In the genomic region with DNA sequence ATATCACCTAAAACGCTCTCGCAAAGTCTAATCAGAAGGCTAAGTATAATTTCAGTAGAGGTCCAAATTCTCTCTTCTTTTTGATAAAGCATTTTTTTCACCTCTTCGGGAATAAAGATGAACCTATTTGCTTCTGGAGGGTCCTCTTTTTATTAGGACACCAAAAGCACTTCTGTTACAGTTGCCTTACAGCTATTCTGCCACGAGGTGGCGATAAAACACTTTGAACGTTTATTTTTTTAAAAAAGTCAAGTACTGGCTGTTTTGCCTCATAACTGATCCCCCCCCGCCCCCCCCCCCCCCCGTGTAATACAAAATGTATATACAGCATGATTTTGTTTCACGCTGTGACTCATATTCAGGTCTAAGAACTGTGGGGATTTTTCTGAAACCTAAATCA, we compare ENCODE assay signal across 11 mouse cellular contexts. TPM values are rescaled to one million over a fixed set of nuclear protein-coding genes. Genes with fewer than 3 reads are reported as not detected.
DNase-seq lines count a peak whose midpoint lies in the region; ATAC-seq and TF ChIP-seq lines count a peak whose summit lies in the region.
"Had no signal": no experiment of that assay in that cellular context is flagged by ENCODE, and none has a peak within 500 bp of the region (broad histone marks: within the 10 kb centered on the region; RNA-seq: fewer than 3 reads in every experiment).

No protein-coding gene starts in this region.

- no peaks in the 10 kb centered on the region for H3K36me3 ChIP-seq in heart, postnatal 0 days (replicated peaks; ENCODE audit: control insufficient read depth, insufficient read depth, low read length)
- no peaks in the 10 kb centered on the region for H3K36me3 ChIP-seq in heart, embryonic 11.5 days (ENCODE audit: control insufficient read depth, insufficient read depth, low read length)
- H3K36me3 ChIP-seq in midbrain, embryonic 14.5 days (ENCODE audit: control insufficient read depth, insufficient read depth, low read length): no peaks in the 10 kb centered on the region
- no peaks in the 10 kb centered on the region for H3K36me3 ChIP-seq in midbrain, embryonic 15.5 days (replicated peaks)
- H3K36me3 ChIP-seq in hindbrain, postnatal 0 days (ENCODE audit: insufficient read depth, low read length): no peaks in the 10 kb centered on the region
- H3K36me3 ChIP-seq in midbrain, postnatal 0 days (ENCODE audit: insufficient read depth, low read length): no peaks in the 10 kb centered on the region
- H3K36me3 ChIP-seq: embryonic facial prominence, embryonic 12.5 days; heart, embryonic 15.5 days; neural tube, embryonic 13.5 days had no signal

- TF ChIP-seq EP300 in heart, postnatal 0 days (IDR thresholded peaks at IDR 0.05; ENCODE audit: low read depth): no peak

- H3K27me3 ChIP-seq in heart, postnatal 0 days (ENCODE audit: control insufficient read depth, insufficient read depth, low read length): no peaks in the 10 kb centered on the region
- no peaks in the 10 kb centered on the region for H3K27me3 ChIP-seq in heart, embryonic 11.5 days (ENCODE audit: control insufficient read depth, insufficient read depth, low read length)
- no peaks in the 10 kb centered on the region for H3K27me3 ChIP-seq in midbrain, embryonic 14.5 days (ENCODE audit: control insufficient read depth, insufficient read depth, low read length)
- H3K27me3 ChIP-seq in midbrain, embryonic 15.5 days (replicated peaks): no peaks in the 10 kb centered on the region
- no peaks in the 10 kb centered on the region for H3K27me3 ChIP-seq in hindbrain, postnatal 0 days (ENCODE audit: insufficient read depth, low read length)
- H3K27me3 ChIP-seq in midbrain, postnatal 0 days (ENCODE audit: insufficient read depth, low read length): no peaks in the 10 kb centered on the region
- H3K27me3 ChIP-seq: heart, embryonic 15.5 days; neural tube, embryonic 13.5 days had no signal

- WGBS in heart, postnatal 0 days: 7% methylated on average over 9 of the region's 9 CpGs
- 9% methylated on average over 9 of the region's 9 CpGs for WGBS in heart, embryonic 11.5 days (ENCODE audit: insufficient replicate concordance)
- 10% methylated on average over 9 of the region's 9 CpGs for WGBS in midbrain, embryonic 14.5 days
- WGBS in midbrain, embryonic 15.5 days: 9% methylated on average over 9 of the region's 9 CpGs
- 8% methylated on average over 9 of the region's 9 CpGs for WGBS in hindbrain, postnatal 0 days
- WGBS in midbrain, postnatal 0 days: 12% methylated on average over 9 of the region's 9 CpGs

- ATAC-seq in heart, postnatal 0 days (ENCODE audit: insufficient read depth, low read depth): no peak
- ATAC-seq in heart, embryonic 11.5 days (replicated peaks; ENCODE audit: insufficient number of reproducible peaks, low FRiP score, low TSS enrichment): no peak
- ATAC-seq in midbrain, embryonic 14.5 days (ENCODE audit: low FRiP score, low TSS enrichment): no peak
- no peak for ATAC-seq in midbrain, embryonic 15.5 days (replicated peaks)
- no peak for ATAC-seq in hindbrain, postnatal 0 days
- no peak for ATAC-seq in midbrain, postnatal 0 days (ENCODE audit: low FRiP score)

- no peak overlapping the region for H3K4me2 ChIP-seq in heart, postnatal 0 days (ENCODE audit: low read depth, low read length)
- H3K4me2 ChIP-seq in heart, embryonic 11.5 days: no peak overlapping the region
- no peak overlapping the region for H3K4me2 ChIP-seq in midbrain, embryonic 14.5 days (ENCODE audit: low read length)
- H3K4me2 ChIP-seq in midbrain, embryonic 15.5 days: no peak overlapping the region
- no peak overlapping the region for H3K4me2 ChIP-seq in hindbrain, postnatal 0 days (ENCODE audit: low read depth, low read length)
- no peak overlapping the region for H3K4me2 ChIP-seq in midbrain, postnatal 0 days (ENCODE audit: low read depth, low read length, poor library complexity, severe bottlenecking)
- H3K4me2 ChIP-seq: embryonic facial prominence, embryonic 12.5 days; heart, embryonic 15.5 days; neural tube, embryonic 13.5 days had no signal

- DNase-seq in heart, postnatal 0 days (ENCODE audit: low spot score): no peak
- DNase-seq in midbrain, embryonic 14.5 days: peak; percentile 76
- peak; percentile 57 for DNase-seq in hindbrain, postnatal 0 days (ENCODE audit: low spot score)
- DNase-seq in midbrain, postnatal 0 days (ENCODE audit: low spot score): peak; percentile 36
- no peak for DNase-seq in urinary bladder, postnatal 4 days (ENCODE audit: low spot score in 2 of 2)
- DNase-seq: liver had no signal

- peak; percentile 32 for TF ChIP-seq CTCF in heart, postnatal 0 days (IDR thresholded peaks at IDR 0.05; ENCODE audit: low read depth)
- TF ChIP-seq CTCF in hindbrain, postnatal 0 days (IDR thresholded peaks at IDR 0.05; ENCODE audit: low read depth): peak; percentile 57
- TF ChIP-seq CTCF in midbrain, postnatal 0 days (IDR thresholded peaks at IDR 0.05): peak; percentile 65

- H3K4me3 ChIP-seq in heart, postnatal 0 days (ENCODE audit: low read depth, low read length): no peak overlapping the region
- no peak overlapping the region for H3K4me3 ChIP-seq in heart, embryonic 11.5 days (ENCODE audit: low read depth, low read length)
- H3K4me3 ChIP-seq in midbrain, embryonic 14.5 days (replicated peaks; ENCODE audit: low read depth, low read length): no peak overlapping the region
- H3K4me3 ChIP-seq in midbrain, embryonic 15.5 days: no peak overlapping the region
- H3K4me3 ChIP-seq in hindbrain, postnatal 0 days (ENCODE audit: low read length): no peak overlapping the region
- no peak overlapping the region for H3K4me3 ChIP-seq in midbrain, postnatal 0 days (ENCODE audit: low read depth, low read length)
- H3K4me3 ChIP-seq: embryonic facial prominence, embryonic 12.5 days; heart, embryonic 15.5 days; neural tube, embryonic 13.5 days had no signal

- H3K9me3 ChIP-seq in heart, postnatal 0 days (replicated peaks; ENCODE audit: control insufficient read depth, low read length): no peaks in the 10 kb centered on the region
- H3K9me3 ChIP-seq in heart, embryonic 11.5 days (replicated peaks; ENCODE audit: control insufficient read depth, low read length): 0 out of 2 replicates have a peak, but pooled peaks cover 3% of the 10 kb centered on the region
- no peaks in the 10 kb centered on the region for H3K9me3 ChIP-seq in midbrain, embryonic 14.5 days (ENCODE audit: control insufficient read depth, low read length)
- H3K9me3 ChIP-seq in midbrain, embryonic 15.5 days: peaks cover 3% of the 10 kb centered on the region; the same call in 1 of the 2 replicates
- H3K9me3 ChIP-seq in hindbrain, postnatal 0 days (ENCODE audit: low read length): no peaks in the 10 kb centered on the region
- H3K9me3 ChIP-seq in midbrain, postnatal 0 days (ENCODE audit: low read length): peaks cover 7% of the 10 kb centered on the region; the same call in 1 of the 2 replicates
- H3K9me3 ChIP-seq: embryonic facial prominence, embryonic 12.5 days; heart, embryonic 15.5 days; neural tube, embryonic 13.5 days had no signal

- H3K27ac ChIP-seq in heart, postnatal 0 days (ENCODE audit: low read depth): no peak overlapping the region
- H3K27ac ChIP-seq in heart, embryonic 11.5 days (ENCODE audit: low read depth, low read length): no peak overlapping the region
- no peak overlapping the region for H3K27ac ChIP-seq in midbrain, embryonic 14.5 days (replicated peaks; ENCODE audit: low read depth, low read length)
- no peak overlapping the region for H3K27ac ChIP-seq in midbrain, embryonic 15.5 days
- no peak overlapping the region for H3K27ac ChIP-seq in hindbrain, postnatal 0 days
- H3K27ac ChIP-seq in midbrain, postnatal 0 days (ENCODE audit: low read depth, low read length): no peak overlapping the region
- H3K27ac ChIP-seq: embryonic facial prominence, embryonic 12.5 days; heart, embryonic 15.5 days; neural tube, embryonic 13.5 days had no signal

- H3K4me1 ChIP-seq in heart, postnatal 0 days (ENCODE audit: control insufficient read depth, insufficient read depth): no peaks in the 10 kb centered on the region
- H3K4me1 ChIP-seq in heart, embryonic 11.5 days (ENCODE audit: control insufficient read depth, insufficient read depth, low read length): no peaks in the 10 kb centered on the region
- no peaks in the 10 kb centered on the region for H3K4me1 ChIP-seq in midbrain, embryonic 14.5 days (ENCODE audit: control insufficient read depth, insufficient read depth, low read length)
- H3K4me1 ChIP-seq in midbrain, embryonic 15.5 days: no peaks in the 10 kb centered on the region
- H3K4me1 ChIP-seq in hindbrain, postnatal 0 days (ENCODE audit: insufficient read depth, low read length): no peaks in the 10 kb centered on the region
- no peaks in the 10 kb centered on the region for H3K4me1 ChIP-seq in midbrain, postnatal 0 days (ENCODE audit: insufficient read depth, low read length)
- H3K4me1 ChIP-seq: embryonic facial prominence, embryonic 12.5 days; heart, embryonic 15.5 days; neural tube, embryonic 13.5 days had no signal

- no peak overlapping the region for H3K9ac ChIP-seq in heart, postnatal 0 days (replicated peaks; ENCODE audit: low read depth, low read length)
- no peak overlapping the region for H3K9ac ChIP-seq in heart, embryonic 11.5 days (ENCODE audit: low read depth, low read length)
- H3K9ac ChIP-seq in midbrain, embryonic 14.5 days (replicated peaks; ENCODE audit: low read length): no peak overlapping the region
- no peak overlapping the region for H3K9ac ChIP-seq in midbrain, embryonic 15.5 days
- H3K9ac ChIP-seq in hindbrain, postnatal 0 days (replicated peaks; ENCODE audit: low read length): no peak overlapping the region
- H3K9ac ChIP-seq in midbrain, postnatal 0 days (replicated peaks; ENCODE audit: low read length, poor library complexity, severe bottlenecking): no peak overlapping the region
- H3K9ac ChIP-seq: embryonic facial prominence, embryonic 12.5 days; heart, embryonic 15.5 days; neural tube, embryonic 13.5 days had no signal

RNA-seq across cellular contexts. Expression of a gene that starts 33.6 kb away (rescaled TPM):
- not detected in 2 replicates for total RNA-seq in heart, postnatal 0 days (2014; rRNA removed; ENCODE audit: low replicate concordance)
- polyA plus RNA-seq in heart, postnatal 0 days (2015; fragmentation: Nextera tagmentation; extraction: Ambion mirVana): not detected in 2 replicates
- polyA plus RNA-seq in heart, embryonic 11.5 days (2014; fragmentation: Nextera tagmentation; extraction: Ambion mirVana): not detected in 2 replicates
- polyA plus RNA-seq in midbrain, embryonic 14.5 days (2014; fragmentation: Nextera tagmentation; extraction: Ambion mirVana): not detected in 2 replicates
- not detected in 2 replicates for polyA plus RNA-seq in midbrain, embryonic 15.5 days (2015; fragmentation: Nextera tagmentation; extraction: Ambion mirVana)
- total RNA-seq in hindbrain, postnatal 0 days (2014; rRNA removed): not detected in 2 replicates
- polyA plus RNA-seq in hindbrain, postnatal 0 days (2015; fragmentation: Nextera tagmentation; extraction: Ambion mirVana): not detected in 2 replicates
- total RNA-seq in midbrain, postnatal 0 days (2014; rRNA removed): not detected in 2 replicates
- polyA plus RNA-seq in midbrain, postnatal 0 days (2015; fragmentation: Nextera tagmentation; extraction: Ambion mirVana): not detected in 2 replicates
- polyA plus RNA-seq: embryonic facial prominence, embryonic 12.5 days; heart, embryonic 15.5 days; neural tube, embryonic 13.5 days had no signal

Comparison
In these comparisons a context has a peak if more than half of its experiments do, and no peak if none do; other contexts are left out.
1. DNase-seq: peak in midbrain, embryonic 14.5 days (single experiment), hindbrain, postnatal 0 days (single experiment) and midbrain, postnatal 0 days (single experiment); none in heart, postnatal 0 days (single experiment) and urinary bladder, postnatal 4 days (0 of 2).
2. Peak in every context shown above with its lines, with median percentiles within 50 percentile points of each other: CTCF ChIP-seq.